Mouse (Mus musculus): ENCODE data around the gene Tnrc6a.
"Not testable (repeated sequence)": the region's sequence is repeated elsewhere in the genome, so short reads cannot be mapped to it uniquely, and the experiment has no call there.

Gene Tnrc6a

DNA sequence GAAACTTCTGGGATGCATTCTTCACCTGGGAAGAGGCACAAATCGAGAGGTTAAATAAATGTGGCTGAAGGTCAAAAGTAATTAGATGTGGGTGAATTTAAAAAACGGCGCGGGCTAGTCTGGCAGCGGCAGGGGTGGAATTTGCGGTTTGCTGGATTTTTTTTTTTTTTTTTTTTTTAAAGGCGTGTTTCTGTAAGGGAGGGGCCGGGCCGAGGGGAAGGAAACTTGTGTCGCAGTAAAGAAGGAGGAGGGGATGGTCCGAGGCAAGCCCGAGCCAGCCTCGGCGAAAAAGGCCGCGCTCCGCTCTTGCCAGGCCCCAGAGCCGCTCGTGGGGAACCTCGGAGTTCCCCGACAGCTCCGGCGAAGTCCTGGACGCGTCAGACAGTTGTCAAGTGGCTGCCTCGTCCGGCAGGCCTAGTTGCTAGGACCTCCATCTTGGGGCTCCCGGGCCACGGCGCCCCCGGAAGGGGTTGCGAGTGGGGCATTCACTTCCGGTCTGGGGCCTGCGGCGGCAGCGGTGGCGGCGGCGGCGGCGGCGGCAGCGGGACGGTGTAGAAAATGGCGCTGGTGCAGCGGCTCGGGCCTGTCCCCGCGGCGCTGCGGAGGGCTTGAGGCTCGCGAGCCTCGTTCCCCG lies at the start of gene Tnrc6a:
TSS of gene Tnrc6a (plus strand) at position 221 of the 634 bp plus-strand sequence.
- 0 out of 2 replicates have a peak, but pooled peaks cover 4% of the 10 kb centered on the region for H3K36me3 ChIP-seq (ENCODE audit: control insufficient read depth, insufficient read depth, low read length, poor library complexity, severe bottlenecking)
- no peaks in the 10 kb centered on the region for H3K27me3 ChIP-seq (ENCODE audit: control insufficient read depth, insufficient read depth, low read length, poor library complexity, severe bottlenecking)
- DNase-seq (ENCODE audit: low read depth, low spot score) = peak; percentile 93

DNA sequence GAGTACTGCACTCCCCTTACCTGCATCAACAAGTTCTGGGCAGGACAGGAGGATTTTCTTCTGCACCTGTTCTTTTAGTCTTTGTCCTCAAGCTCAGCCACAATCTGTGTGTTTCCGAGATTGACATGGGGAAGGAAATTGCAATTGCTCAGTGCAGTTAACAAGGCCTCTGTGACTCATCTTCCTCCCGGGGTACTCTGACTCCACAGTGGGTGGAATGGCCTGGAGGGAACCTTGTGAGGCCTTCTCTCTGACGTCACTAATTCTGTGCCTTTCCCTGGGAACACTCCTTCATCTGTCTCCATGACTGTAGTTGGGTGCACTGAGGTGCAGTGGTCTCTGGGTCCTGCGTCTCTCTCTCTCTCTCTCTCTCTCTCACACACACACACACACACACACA lies 41.4 kb upstream of the Tnrc6a start:
- H3K36me3 ChIP-seq (ENCODE audit: control insufficient read depth, insufficient read depth, low read length, poor library complexity, severe bottlenecking) = no peaks in the 10 kb centered on the region
- no peak for DNase-seq (ENCODE audit: low read depth, low spot score)
- H3K27me3 ChIP-seq (ENCODE audit: control insufficient read depth, insufficient read depth, low read length, poor library complexity, severe bottlenecking) = no peaks in the 10 kb centered on the region

DNA sequence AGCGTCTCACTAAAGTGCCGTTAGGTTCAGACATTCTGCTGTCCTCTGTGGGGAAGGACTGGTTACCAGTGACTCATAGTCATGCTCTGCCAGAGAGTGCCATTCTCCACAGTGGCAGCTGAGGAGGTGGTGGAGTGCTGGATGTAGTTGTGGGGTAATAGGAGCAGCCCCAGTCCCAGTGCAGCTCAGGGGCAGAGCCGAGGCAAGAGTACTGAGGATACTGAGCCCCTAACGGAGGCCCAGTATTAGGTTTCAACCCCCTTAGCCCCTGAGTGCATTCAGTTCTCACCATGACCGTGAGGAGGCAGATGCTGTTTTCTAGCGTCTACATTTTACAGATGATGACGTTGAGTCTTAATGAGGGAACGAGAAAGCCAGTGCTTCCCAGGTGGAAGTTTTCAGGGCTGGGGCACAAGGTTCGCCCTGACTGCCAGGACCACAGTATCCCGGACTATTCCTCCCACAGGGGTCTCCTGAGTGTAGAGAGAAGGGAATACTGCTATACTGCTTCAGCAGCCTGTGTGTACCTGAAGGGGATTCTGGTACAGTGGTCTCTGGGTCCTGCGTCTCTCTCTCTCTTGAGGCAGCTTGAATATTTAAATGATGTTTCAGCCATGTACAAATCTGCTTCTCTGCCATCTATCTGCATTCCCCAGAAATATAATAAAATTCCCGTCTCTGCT lies 40.1 kb upstream of the Tnrc6a start:
- H3K36me3 ChIP-seq (ENCODE audit: control insufficient read depth, insufficient read depth, low read length, poor library complexity, severe bottlenecking) = no peaks in the 10 kb centered on the region
- no peak for DNase-seq (ENCODE audit: low read depth, low spot score)
- no peaks in the 10 kb centered on the region for H3K27me3 ChIP-seq (ENCODE audit: control insufficient read depth, insufficient read depth, low read length, poor library complexity, severe bottlenecking)

DNA sequence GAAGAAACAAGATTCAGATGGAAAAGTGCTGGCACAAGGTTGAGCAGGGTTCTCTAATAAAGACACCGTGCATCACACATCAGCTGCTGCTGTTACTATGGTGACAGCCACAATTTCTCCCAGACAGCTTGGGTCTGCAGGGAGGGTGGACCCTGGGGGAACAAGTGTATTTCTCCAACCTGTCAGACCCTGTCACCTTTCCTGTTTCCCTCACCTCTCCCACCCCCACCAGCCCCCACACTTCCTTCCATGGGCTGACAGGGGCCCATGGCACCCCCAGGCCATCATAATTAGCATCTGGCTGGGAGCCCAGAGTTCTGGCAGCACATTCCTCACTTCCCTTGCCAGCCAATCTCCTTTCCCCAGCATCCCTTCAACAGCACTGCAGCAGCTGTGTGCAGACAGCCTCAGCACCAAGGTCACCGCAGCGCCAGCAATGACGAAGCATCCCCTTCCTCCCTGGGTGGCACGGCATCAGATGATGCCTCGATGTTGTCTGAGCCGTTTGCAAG lies 39.4 kb upstream of the Tnrc6a start:
- no peaks in the 10 kb centered on the region for H3K27me3 ChIP-seq (ENCODE audit: control insufficient read depth, insufficient read depth, low read length, poor library complexity, severe bottlenecking)
- DNase-seq (ENCODE audit: low read depth, low spot score) = peak; percentile 7

DNA sequence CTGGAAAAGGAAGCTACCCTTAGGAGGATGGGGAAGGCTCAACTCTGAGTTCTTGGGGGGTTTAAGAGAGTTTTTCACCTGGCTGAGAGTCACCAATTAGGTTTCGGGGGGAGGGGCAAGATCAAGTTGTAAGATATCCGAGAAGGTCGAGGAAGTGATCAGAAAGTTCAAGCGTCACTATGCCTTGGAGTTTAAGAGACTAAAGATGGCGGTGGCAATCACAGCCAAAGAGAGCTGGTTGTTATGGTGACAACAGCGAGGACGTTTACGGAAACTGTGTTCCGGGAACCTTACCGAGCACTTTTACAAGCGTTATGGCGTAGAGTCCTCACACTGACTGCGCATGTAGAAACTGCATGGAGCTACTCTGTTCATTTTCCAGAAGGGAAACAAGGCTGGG lies 39.0 kb upstream of the Tnrc6a start:
- peak; percentile 17 for DNase-seq (ENCODE audit: low read depth, low spot score)
- no peaks in the 10 kb centered on the region for H3K36me3 ChIP-seq (ENCODE audit: control insufficient read depth, insufficient read depth, low read length, poor library complexity, severe bottlenecking)
- no peaks in the 10 kb centered on the region for H3K27me3 ChIP-seq (ENCODE audit: control insufficient read depth, insufficient read depth, low read length, poor library complexity, severe bottlenecking)

More for the DNA sequence above, 39.4 kb upstream of the Tnrc6a start:
- no peaks in the 10 kb centered on the region for H3K36me3 ChIP-seq (ENCODE audit: control insufficient read depth, insufficient read depth, low read length, poor library complexity, severe bottlenecking)

DNA sequence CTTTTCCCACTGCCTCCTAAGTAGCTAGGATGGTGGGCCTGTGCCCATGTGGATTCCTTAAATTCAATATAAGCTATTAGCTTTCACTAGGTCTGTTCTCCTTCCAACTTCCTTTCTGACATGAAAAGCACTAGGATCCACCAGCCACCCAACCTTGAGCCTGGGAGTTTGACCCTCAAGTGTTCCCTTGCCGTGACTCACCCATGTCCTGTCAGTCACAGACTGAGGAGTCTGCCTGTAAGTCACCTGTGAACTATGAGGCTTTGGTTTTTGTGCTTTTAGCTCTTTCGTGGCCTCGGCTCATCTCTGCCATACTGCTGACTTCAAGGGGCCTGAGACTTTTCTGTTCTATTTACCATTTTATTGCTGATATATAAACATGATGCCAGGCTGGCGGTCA lies 34.8 kb upstream of the Tnrc6a start:
- H3K36me3 ChIP-seq (ENCODE audit: control insufficient read depth, insufficient read depth, low read length, poor library complexity, severe bottlenecking) = no peaks in the 10 kb centered on the region
- no peak for DNase-seq (ENCODE audit: low read depth, low spot score)
- H3K27me3 ChIP-seq (ENCODE audit: control insufficient read depth, insufficient read depth, low read length, poor library complexity, severe bottlenecking) = no peaks in the 10 kb centered on the region

DNA sequence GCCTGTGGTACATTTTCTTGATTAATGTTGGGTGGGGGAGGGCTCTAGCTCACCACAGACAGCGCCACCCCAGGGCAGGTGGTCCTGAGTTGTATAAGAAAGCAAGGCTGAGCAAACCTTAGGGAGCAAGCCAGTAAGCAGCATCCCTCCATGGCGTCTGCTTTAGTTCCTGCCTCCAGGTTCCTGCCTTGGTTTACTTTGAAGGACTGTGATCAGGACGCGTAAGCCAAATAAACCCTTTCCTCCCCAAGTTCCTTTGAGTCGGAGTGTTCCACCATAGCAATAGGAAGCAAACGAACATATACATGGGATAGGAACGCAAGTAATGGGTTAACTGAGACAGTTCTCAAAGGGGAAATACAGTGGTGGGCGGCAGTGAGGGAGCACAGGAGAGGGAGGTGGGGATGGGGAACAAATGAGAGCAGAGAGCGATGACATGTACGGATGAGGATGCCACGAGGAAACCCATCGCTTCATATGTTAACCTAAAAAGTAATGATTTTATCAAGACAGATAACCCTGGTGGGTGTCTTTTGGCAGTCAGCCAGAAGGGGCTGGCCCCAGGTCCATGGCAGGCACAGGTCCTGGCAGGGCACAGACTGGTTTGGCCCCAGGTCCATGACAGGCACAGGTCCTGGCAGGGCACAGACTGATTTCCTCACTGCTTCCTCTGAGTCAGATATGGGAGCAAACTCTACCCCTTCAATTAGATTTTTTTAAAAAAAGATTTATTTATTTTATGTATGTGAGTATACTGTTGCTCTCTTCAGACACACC lies 27.2 kb upstream of the Tnrc6a start:
- no peaks in the 10 kb centered on the region for H3K27me3 ChIP-seq (ENCODE audit: control insufficient read depth, insufficient read depth, low read length, poor library complexity, severe bottlenecking)
- no peaks in the 10 kb centered on the region for H3K36me3 ChIP-seq (ENCODE audit: control insufficient read depth, insufficient read depth, low read length, poor library complexity, severe bottlenecking)
- no peak for DNase-seq (ENCODE audit: low read depth, low spot score)

DNA sequence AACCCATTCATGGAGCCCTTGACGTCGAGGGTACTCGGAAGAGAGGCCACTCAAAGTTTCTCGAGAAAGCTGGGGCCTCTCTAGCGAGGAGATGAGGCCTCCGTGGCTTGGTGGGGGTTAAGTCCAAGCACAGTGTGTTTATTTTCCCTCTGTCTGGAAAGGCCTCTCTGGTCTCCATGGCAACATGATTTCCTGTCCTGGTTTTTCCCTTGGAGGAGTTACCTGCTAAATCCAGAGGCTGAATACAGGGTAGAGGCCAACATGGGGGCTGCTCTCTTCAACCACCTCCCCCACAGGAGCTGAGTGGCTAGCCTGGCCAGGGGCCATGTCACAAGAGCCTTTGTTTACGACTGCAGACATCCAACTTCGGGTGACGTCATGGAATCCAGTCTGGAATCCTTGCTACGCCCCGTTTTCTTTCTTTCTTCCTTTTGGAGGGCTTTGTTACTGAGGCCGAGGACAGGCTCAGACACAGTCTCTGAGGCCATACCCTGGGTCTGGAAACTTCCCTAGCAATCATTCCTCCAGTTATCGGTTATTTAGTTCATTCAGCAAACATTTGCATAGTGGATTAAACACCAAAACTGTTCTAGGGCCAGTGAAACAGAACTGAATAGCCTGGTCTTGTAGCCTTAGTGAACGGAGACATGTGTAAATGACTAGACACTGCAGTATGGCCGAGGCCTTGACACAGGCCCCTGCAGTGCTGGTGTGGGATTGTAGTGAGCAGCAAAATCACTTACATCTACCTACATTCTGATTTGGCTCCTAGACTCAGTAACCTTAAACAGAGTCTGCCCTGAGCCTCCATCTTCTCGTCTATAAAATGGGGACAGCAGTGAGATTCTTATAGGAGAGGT lies 25.6 kb upstream of the Tnrc6a start:
- no peaks in the 10 kb centered on the region for H3K36me3 ChIP-seq (ENCODE audit: control insufficient read depth, insufficient read depth, low read length, poor library complexity, severe bottlenecking)
- no peak for DNase-seq (ENCODE audit: low read depth, low spot score)
- no peaks in the 10 kb centered on the region for H3K27me3 ChIP-seq (ENCODE audit: control insufficient read depth, insufficient read depth, low read length, poor library complexity, severe bottlenecking)

DNA sequence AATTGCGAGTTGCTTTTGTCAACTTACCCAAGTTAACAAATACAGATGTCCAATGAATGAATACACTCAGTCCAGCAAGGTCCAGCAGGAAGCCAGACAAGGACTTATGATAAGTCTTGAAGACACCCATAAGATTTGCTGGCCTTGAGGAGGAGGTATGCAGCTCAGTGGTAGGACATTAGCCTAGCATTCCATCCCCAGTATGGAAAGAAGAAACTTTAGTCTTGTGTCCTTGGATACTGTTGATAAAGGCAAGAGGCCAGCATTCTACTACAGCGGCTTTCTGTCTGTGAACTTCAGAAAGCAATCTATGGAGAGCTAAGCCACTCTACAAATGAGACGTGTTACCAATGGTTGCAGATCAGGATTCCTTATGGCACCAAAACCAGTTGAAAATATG lies 22.4 kb upstream of the Tnrc6a start:
- DNase-seq (ENCODE audit: low read depth, low spot score) = no peak
- Histone ChIP-seq H3K27me3 (ENCODE audit: control insufficient read depth, insufficient read depth, low read length, poor library complexity, severe bottlenecking) (no peaks in the 10 kb centered on the region), H3K36me3 (ENCODE audit: control insufficient read depth, insufficient read depth, low read length, poor library complexity, severe bottlenecking) (no peaks in the 10 kb centered on the region)

DNA sequence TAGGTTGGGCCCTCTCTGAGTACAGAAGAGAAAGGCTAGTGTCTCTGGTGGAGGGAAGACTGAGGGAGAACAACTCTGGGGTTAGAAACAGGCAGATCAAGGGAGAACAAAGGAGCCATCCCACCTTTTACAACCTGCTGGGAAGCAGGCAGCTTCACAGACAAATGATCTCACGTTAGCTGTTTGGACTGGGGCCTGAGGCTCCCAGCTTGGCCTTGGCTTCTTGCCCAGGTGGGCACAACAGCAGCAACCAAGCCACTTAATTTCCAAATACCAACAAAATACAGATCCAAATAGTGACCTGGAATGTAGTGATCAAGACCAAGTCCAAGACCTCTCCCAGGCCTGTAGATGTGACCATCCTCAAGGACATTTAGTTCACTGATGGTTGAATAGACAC lies 18.3 kb upstream of the Tnrc6a start:
- H3K27me3 ChIP-seq (ENCODE audit: control insufficient read depth, insufficient read depth, low read length, poor library complexity, severe bottlenecking); H3K36me3 ChIP-seq (ENCODE audit: control insufficient read depth, insufficient read depth, low read length, poor library complexity, severe bottlenecking); DNase-seq (ENCODE audit: low read depth, low spot score): not testable (repeated sequence)

DNA sequence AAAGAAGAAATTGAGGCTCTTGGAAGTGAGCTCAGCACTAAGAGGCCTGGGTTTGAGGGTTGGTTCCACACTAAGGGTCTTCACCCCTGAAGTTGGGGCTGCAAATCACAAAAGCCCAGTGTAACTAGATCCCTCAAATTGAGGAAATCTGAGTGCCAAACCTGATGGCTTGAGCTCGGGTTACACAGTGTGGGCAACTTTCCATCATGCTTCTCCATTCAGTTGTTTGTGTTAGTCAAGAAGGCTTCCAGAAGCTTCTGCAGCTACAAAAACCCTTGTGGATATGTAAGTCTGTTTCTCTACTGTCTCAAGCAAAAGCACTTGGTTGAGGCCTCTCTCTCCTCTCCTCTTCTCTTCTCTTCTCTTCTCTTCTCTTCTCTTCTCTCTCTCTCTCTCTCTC lies 17.8 kb upstream of the Tnrc6a start:
- no peaks in the 10 kb centered on the region for H3K27me3 ChIP-seq (ENCODE audit: control insufficient read depth, insufficient read depth, low read length, poor library complexity, severe bottlenecking)
- H3K36me3 ChIP-seq (ENCODE audit: control insufficient read depth, insufficient read depth, low read length, poor library complexity, severe bottlenecking) = no peaks in the 10 kb centered on the region
- DNase-seq (ENCODE audit: low read depth, low spot score) = no peak

DNA sequence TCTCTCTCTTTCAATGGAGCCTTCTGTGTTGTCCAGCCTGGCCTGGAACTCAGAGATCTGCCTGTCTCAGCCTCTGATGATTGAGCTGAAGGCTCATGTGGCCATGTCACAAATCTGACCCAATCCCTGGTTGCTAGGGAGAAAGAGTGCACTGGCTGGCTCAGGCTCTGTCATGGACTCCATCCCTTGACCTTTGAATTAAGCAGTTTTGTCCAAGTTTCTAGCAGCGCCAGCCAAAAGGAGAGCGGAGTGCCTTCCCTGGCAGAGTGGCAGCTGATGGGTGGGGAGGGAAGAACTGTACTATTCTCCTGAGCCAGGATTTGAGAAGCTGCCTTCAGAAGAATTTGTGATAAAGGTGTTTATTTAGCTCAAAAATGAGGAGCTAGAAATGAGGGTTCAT lies 17.4 kb upstream of the Tnrc6a start:
- no peaks in the 10 kb centered on the region for H3K27me3 ChIP-seq (ENCODE audit: control insufficient read depth, insufficient read depth, low read length, poor library complexity, severe bottlenecking)
- no peaks in the 10 kb centered on the region for H3K36me3 ChIP-seq (ENCODE audit: control insufficient read depth, insufficient read depth, low read length, poor library complexity, severe bottlenecking)
- DNase-seq (ENCODE audit: low read depth, low spot score) = no peak

DNA sequence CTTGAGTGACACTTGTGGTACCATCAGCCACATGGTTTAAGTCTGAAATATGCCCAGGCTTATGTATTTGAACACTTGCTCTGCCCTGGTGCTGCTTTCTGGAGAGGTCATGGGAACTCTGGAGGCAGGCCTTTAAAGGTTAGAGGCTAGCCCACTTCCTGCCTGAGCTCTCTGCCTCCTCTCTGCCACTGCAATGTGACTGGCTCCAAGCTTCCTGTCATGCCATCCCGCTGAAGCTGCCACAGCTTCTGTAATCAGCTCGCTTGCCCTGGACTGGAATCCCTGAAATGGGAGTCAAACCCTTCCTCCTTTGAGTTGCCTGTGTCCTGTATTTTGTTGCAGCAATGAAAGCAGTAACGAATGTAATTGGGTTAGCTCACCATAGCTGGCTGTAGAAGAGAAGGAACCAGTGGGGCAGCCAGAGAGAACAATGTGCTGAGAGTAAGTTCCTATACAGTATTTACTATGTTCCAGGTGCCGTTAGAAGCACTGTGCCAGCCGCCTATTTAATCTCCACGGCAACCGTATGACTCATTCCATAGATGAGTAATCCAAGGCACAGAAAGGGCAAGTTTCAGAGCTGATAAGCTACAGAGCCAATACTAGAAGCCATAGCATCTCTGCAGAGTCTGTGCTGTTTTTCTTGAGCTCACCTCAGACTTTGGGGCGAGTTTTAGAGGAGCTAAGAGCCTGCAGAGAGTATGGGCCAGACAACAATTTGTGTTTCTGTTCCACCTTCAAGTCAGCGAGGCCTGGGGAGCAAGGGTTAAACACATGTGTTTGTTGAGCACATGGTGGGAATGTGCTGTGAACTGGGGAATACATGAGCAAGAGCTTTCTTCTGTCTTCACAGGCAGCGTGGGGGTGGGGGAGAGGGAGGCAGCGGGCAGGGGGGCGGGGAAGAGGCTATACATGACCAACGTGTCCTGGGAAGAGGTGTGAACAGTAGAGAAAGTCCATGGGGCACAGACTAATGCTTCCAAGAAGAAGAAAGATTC lies 15.3 kb upstream of the Tnrc6a start:
- Histone ChIP-seq H3K27me3 (ENCODE audit: control insufficient read depth, insufficient read depth, low read length, poor library complexity, severe bottlenecking) (no peaks in the 10 kb centered on the region), H3K36me3 (ENCODE audit: control insufficient read depth, insufficient read depth, low read length, poor library complexity, severe bottlenecking) (no peaks in the 10 kb centered on the region)
- DNase-seq (ENCODE audit: low read depth, low spot score) = no peak
